Mouse (Mus musculus) olfactory bulb, adult 2 months (tissue): ENCODE results near the gene Ttyh3.

Source experiments
- CTCF ChIP-seq: fragments of 200-500 bp; IDR thresholded peaks from 2 replicates; pipeline ENCODE4 v1.5.1; 2012; ENCODE audit warnings: low read depth, mild to moderate bottlenecking, low read length, moderate library complexity; ENCODE audit not compliant: insufficient read depth
- POLR2A ChIP-seq: fragments of 200-500 bp; IDR thresholded peaks from 2 replicates; pipeline ENCODE4 v1.6.1; 2012; ENCODE audit warnings: mild to moderate bottlenecking, low read depth, low read length, moderate library complexity; ENCODE audit not compliant: insufficient read depth

GRCm38 (mm10) chr5:140649101-140649667, 353 bp upstream of the Ttyh3 start:
- no peak for TF ChIP-seq CTCF
- peak; percentile 24 for TF ChIP-seq POLR2A
